Comparison of ENCODE assay signal across 8 mouse cellular contexts in the genomic region with DNA sequence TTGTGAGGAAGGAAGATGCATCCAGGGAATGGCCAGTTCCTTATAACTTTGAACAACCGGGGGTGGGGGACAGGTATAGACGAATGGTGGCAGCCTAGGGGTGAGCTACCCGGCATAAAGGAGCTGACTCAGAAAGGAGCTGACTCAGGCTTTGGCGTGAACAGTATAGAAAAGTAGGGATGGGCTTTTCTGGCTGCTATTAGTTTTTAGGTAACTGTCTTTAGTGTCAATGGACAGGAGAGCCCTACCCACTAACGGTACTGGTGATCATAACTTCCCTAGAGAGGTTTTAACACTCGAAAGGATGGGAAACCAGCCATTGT. TPM values are rescaled to one million over a fixed set of nuclear protein-coding genes. Genes with fewer than 3 reads are reported as not detected.
A peak's percentile ranks its signal among the peaks of the same experiment; 100 is the strongest.
DNase-seq lines count a peak whose midpoint lies in the region; ATAC-seq and TF ChIP-seq lines count a peak whose summit lies in the region.

No protein-coding gene starts in this region.

- peaks cover 11% of the 10 kb centered on the region for H3K4me1 ChIP-seq in neural tube, embryonic 11.5 days (ENCODE audit: control insufficient read depth, insufficient read depth, low read length)
- H3K4me1 ChIP-seq in embryonic facial prominence, embryonic 15.5 days = peaks cover 13% of the 10 kb centered on the region
- H3K4me1 ChIP-seq in limb, embryonic 12.5 days (replicated peaks) = peaks cover 19% of the 10 kb centered on the region
- H3K4me1 ChIP-seq in olfactory bulb, adult 2 months (ENCODE audit: control insufficient read depth, insufficient read depth, low read length) = peaks cover 2% of the 10 kb centered on the region; the same call in 1 of the 2 replicates

- DNase-seq in neural tube, embryonic 11.5 days (ENCODE audit: low spot score) = no peak
- no peak for DNase-seq in neural tube, embryonic 10.5 days (ENCODE audit: extremely low spot score, low spot score)
- DNase-seq in urinary bladder, postnatal 36 days (ENCODE audit: low spot score in 2 of 2) = no peak
- DNase-seq in gastrocnemius, postnatal 10 days = no peak
- DNase-seq in ovary, adult 18-20 months (ENCODE audit: low spot score) = no peak

- WGBS in neural tube, embryonic 11.5 days = 2% methylated on average over 6 of the region's 6 CpGs
- WGBS in embryonic facial prominence, embryonic 15.5 days = 5% methylated on average over 6 of the region's 6 CpGs
- 2% methylated on average over 6 of the region's 6 CpGs for WGBS in limb, embryonic 12.5 days
- 0% methylated on average over 6 of the region's 6 CpGs for WGBS in olfactory bulb, adult 2 months

- peak overlapping the region; percentile 53 for H3K9ac ChIP-seq in neural tube, embryonic 11.5 days (ENCODE audit: low read length)
- H3K9ac ChIP-seq in embryonic facial prominence, embryonic 15.5 days = peak overlapping the region; percentile 69
- peak overlapping the region; percentile 74 for H3K9ac ChIP-seq in limb, embryonic 12.5 days (replicated peaks)

- H3K4me2 ChIP-seq in neural tube, embryonic 11.5 days (ENCODE audit: low read depth) = peak overlapping the region; percentile 68
- H3K4me2 ChIP-seq in embryonic facial prominence, embryonic 15.5 days (replicated peaks) = peak overlapping the region; percentile 77
- H3K4me2 ChIP-seq in limb, embryonic 12.5 days = peak overlapping the region; percentile 67

- peak overlapping the region; percentile 62; the same call in 1 of the 2 replicates for H3K27ac ChIP-seq in neural tube, embryonic 11.5 days (ENCODE audit: low read depth, low read length)
- H3K27ac ChIP-seq in embryonic facial prominence, embryonic 15.5 days (replicated peaks) = peak overlapping the region; percentile 95
- H3K27ac ChIP-seq in limb, embryonic 12.5 days = peak overlapping the region; percentile 92
- H3K27ac ChIP-seq in olfactory bulb, adult 2 months (ENCODE audit: insufficient read depth, low read depth, low read length) = peak overlapping the region; percentile 86

- H3K9me3 ChIP-seq in neural tube, embryonic 11.5 days (ENCODE audit: control insufficient read depth, low read length) = no peaks in the 10 kb centered on the region
- no peaks in the 10 kb centered on the region for H3K9me3 ChIP-seq in embryonic facial prominence, embryonic 15.5 days (replicated peaks)
- no peaks in the 10 kb centered on the region for H3K9me3 ChIP-seq in limb, embryonic 12.5 days

- no peaks in the 10 kb centered on the region for H3K27me3 ChIP-seq in neural tube, embryonic 11.5 days (ENCODE audit: control insufficient read depth, insufficient read depth, low read length)
- no peaks in the 10 kb centered on the region for H3K27me3 ChIP-seq in embryonic facial prominence, embryonic 15.5 days
- H3K27me3 ChIP-seq in limb, embryonic 12.5 days = no peaks in the 10 kb centered on the region

- no peaks in the 10 kb centered on the region for H3K36me3 ChIP-seq in neural tube, embryonic 11.5 days (ENCODE audit: control insufficient read depth, insufficient read depth, low read length)
- no peaks in the 10 kb centered on the region for H3K36me3 ChIP-seq in embryonic facial prominence, embryonic 15.5 days
- H3K36me3 ChIP-seq in limb, embryonic 12.5 days = no peaks in the 10 kb centered on the region; the same call in 1 of the 2 replicates

- H3K4me3 ChIP-seq in neural tube, embryonic 11.5 days (ENCODE audit: low read depth, low read length) = peak overlapping the region; percentile 92
- peak overlapping the region; percentile 92 for H3K4me3 ChIP-seq in embryonic facial prominence, embryonic 15.5 days (replicated peaks)
- H3K4me3 ChIP-seq in limb, embryonic 12.5 days (replicated peaks) = peak overlapping the region; percentile 90
- peak overlapping the region; percentile 78 for H3K4me3 ChIP-seq in olfactory bulb, adult 2 months (ENCODE audit: insufficient read depth, low read depth, low read length)

- TF ChIP-seq CTCF in olfactory bulb, adult 2 months (IDR thresholded peaks at IDR 0.05; ENCODE audit: insufficient read depth, low read depth, low read length) = no peak

- TF ChIP-seq POLR2A in olfactory bulb, adult 2 months (IDR thresholded peaks at IDR 0.05; ENCODE audit: insufficient read depth, low read depth, low read length) = no peak

- ATAC-seq in neural tube, embryonic 11.5 days (ENCODE audit: insufficient read depth, low FRiP score, low TSS enrichment) = peak; percentile 41
- 0 out of 2 replicates have a peak, but pooled peaks have one; percentile 19 for ATAC-seq in embryonic facial prominence, embryonic 15.5 days (ENCODE audit: insufficient number of reproducible peaks, low FRiP score, low TSS enrichment, low read depth)
- ATAC-seq in limb, embryonic 12.5 days (ENCODE audit: insufficient number of reproducible peaks, insufficient read depth, low FRiP score, low TSS enrichment, low read depth) = peak; percentile 27; the same call in 1 of the 2 replicates

RNA-seq across cellular contexts. Expression of a gene that starts 0.9 kb away (rescaled TPM):
- polyA plus RNA-seq in neural tube, embryonic 11.5 days (2014; fragmentation: Nextera tagmentation; extraction: Ambion mirVana) = 27.6 and 29.5 TPM in 2 replicates
- 46.1 and 47.6 TPM in 2 replicates for polyA plus RNA-seq in embryonic facial prominence, embryonic 15.5 days (2015; fragmentation: Nextera tagmentation; extraction: Ambion mirVana)
- 47.4 and 49.4 TPM in 2 replicates for polyA plus RNA-seq in limb, embryonic 12.5 days (2016; fragmentation: Nextera tagmentation; extraction: Ambion mirVana)
- polyA plus RNA-seq in olfactory bulb, adult 2 months (2012; ENCODE audit: insufficient read depth, insufficient read length, low replicate concordance, missing spikeins) = not detected in 2 replicates
- total RNA-seq in gastrocnemius, postnatal 10 days (2021) = 10 to 100 TPM; 31.2 to 36.9 TPM
